Mouse (Mus musculus): ENCODE data around the gene Rpl31. TPM values are rescaled to one million over a fixed set of nuclear protein-coding genes. Genes with fewer than 3 reads are reported as not detected.
A peak's percentile ranks its signal among the peaks of the same experiment; 100 is the strongest.

The Rpl31 gene
- total RNA-seq, 2 experiments from 2014 or later: 1,069 to 1,134 TPM

GRCm38 (mm10) chr1:39394650-39395049 lies 27.0 kb downstream of the Rpl31 start:
- no peak for DNase-seq (ENCODE audit: low spot score in 2 of 2)

GRCm38 (mm10) chr1:39396347-39396746 lies 28.7 kb downstream of the Rpl31 start:
- DNase-seq (ENCODE audit: low spot score in 2 of 2): no peak

GRCm38 (mm10) chr1:39398284-39398683 lies 30.6 kb downstream of the Rpl31 start:
- DNase-seq (ENCODE audit: low spot score in 2 of 2): no peak

- no peak for DNase-seq (ENCODE audit: low spot score in 2 of 2)
Observed at GRCm38 (mm10) chr1:39399228-39399627, 31.6 kb downstream of the Rpl31 start.

GRCm38 (mm10) chr1:39400173-39400572 lies 32.5 kb downstream of the Rpl31 start:
- no peak for DNase-seq (ENCODE audit: low spot score in 2 of 2)

GRCm38 (mm10) chr1:39407108-39407507 lies 39.5 kb downstream of the Rpl31 start:
- no peak for DNase-seq (ENCODE audit: low spot score in 2 of 2)

- DNase-seq (ENCODE audit: low spot score in 2 of 2): no peak
Observed at GRCm38 (mm10) chr1:39408123-39408522, 40.5 kb downstream of the Rpl31 start.

GRCm38 (mm10) chr1:39408668-39409067 lies 41.0 kb downstream of the Rpl31 start:
- no peak for DNase-seq (ENCODE audit: low spot score in 2 of 2)

- no peak for DNase-seq (ENCODE audit: low spot score in 2 of 2)
Observed at GRCm38 (mm10) chr1:39410085-39410821, 42.6 kb downstream of the Rpl31 start.

GRCm38 (mm10) chr1:39417817-39418216 lies 50.2 kb downstream of the Rpl31 start:
- peak in 1 of 2 experiments; percentile 27 for DNase-seq (ENCODE audit: low spot score in 2 of 2)

GRCm38 (mm10) chr1:39418852-39419251 lies 51.2 kb downstream of the Rpl31 start:
- no peak for DNase-seq (ENCODE audit: low spot score in 2 of 2)

GRCm38 (mm10) chr1:39420987-39421386 lies 53.3 kb downstream of the Rpl31 start:
- DNase-seq (ENCODE audit: low spot score in 2 of 2): no peak

Other genes starting within 250 kb of the Rpl31 start
- 1 to 10 TPM; 7.4 to 7.5 TPM for gene Npas2, start 174.1 kb upstream of the Rpl31 start, total RNA-seq (2021)
- gene Tbc1d8, start 110.9 kb downstream of the Rpl31 start, total RNA-seq (2021): 10 to 100 TPM; 21.2 to 21.4 TPM
- 10 to 100 TPM; 20.0 to 21.8 TPM for gene Cnot11, start 167.2 kb downstream of the Rpl31 start, total RNA-seq (2021)
- gene Rnf149, start 209.6 kb downstream of the Rpl31 start, total RNA-seq (2021): 10 to 100 TPM; 12.6 to 14.2 TPM